Mouse (Mus musculus): ENCODE measurements around the gene Hdac5.
A peak's percentile ranks its signal among the peaks of the same experiment; 100 is the strongest.

Gene Hdac5

DNA sequence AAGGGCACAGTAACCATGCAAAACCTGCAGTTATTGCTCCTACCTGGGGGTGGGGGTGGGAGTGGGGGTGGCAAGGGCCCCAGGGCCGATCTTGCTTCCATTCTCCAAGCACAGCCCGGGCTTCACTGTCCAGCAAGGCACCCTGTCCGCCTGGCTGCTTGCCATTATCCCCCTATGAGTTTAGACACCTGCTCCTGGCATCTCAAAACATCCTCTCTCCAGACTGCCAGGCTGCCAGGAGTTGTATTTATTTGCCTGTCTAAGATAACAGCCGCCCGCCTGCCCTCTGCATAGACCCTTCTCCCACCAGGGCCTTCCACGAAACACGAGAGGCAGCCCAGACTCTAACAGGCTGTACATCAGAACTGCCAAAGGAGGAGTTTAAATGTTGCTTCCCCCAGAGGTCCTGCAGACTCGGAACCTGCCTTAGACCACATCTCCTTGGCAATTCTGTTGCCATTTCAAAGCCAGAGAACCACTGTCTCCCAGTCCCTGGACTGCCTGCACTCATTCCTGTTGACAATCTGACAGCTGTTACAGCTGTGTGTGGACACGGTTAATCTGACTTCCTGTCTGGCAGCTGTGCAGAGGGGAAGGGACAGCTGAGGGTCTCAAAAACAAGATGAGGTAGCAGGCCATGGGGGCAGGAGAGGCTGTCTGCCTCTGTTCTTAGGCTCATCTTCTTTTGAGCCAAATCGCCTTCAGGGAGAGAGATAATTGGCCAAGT, 15.4 kb downstream of the Hdac5 start:
- peak in 1 of 2 experiments; percentile 57 for DNase-seq

DNA sequence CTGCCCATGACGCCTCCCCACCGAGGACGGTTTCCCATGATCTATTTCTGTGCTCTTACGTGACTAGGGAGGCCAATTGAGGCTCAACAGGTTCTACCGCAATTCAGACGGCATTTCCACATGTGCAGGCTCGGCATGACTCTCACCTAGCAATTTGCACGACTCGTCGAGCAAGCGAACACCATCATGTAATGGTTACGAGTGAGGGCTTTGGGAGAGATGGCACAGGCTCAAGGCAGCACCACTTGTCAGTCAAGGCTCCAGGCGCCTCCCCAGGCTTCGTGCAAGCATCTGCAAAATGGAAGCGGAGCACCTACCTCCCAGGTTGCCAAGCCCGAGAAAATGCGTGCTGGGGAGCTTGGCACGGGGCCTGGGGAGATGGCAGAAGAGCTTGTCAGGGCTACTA, 18.0 kb downstream of the Hdac5 start:
- peak in 1 of 2 experiments; percentile 29 for DNase-seq

DNA sequence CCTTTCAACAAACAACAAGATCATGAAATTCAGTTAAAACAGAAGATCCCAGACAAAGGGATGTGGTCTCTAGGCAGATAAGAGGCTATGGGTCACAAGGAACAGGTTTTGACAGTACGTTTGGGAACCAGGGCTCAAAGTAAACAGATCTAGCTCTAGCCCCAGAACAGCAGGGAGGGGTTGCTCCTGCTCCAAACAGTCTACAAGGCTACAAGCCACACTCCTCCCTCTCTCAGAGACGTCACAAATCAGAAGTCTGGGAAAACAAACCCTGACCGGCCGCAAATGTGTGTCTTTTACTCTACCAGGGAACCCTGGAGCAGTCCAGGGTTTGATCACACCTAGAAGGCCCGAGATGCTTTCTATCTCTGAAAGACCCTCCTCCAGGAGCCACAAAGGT, 19.0 kb downstream of the Hdac5 start:
- no peak for DNase-seq

DNA sequence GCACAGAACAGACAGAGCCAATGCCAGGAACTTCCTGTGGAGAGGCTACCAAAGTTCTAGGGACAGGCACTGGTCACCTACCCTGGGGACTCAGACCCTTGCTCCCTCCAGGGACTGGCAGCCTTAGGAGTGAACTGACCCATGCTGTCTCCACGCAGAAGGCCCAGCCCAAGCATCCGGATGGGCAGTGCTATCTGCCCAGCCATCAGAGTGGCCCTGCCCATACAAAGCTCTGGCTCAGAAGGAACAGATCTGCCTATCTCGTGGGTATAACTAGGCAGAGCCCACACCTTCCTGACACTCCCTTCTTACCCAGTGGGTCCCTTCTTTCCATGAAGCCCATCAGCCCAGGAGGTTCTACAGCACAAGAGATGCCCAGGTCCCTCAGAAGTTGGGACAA, 19.8 kb downstream of the Hdac5 start:
- DNase-seq = peak in 1 of 2 experiments; percentile 49

DNA sequence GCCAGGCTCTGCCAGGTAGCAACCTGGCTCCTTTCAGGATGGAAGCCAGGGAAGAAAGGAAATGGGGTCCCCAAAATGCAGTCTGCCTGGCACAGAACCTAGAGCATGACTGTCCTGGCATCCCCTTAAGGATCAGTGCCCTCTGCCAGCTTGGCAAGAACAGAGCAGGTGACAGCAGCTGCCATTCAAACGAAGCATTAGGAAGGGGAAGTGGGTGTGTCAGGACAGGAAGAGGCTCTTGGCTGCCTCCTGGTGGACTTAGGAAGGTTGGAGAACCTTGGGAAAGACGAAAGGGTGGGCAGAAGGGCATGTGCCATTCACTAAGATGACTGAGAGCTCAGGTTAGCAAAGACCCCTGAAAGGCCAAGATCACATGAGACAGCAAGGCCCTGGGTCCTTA, 20.2 kb downstream of the Hdac5 start:
- peak; percentile 53 to 69 for DNase-seq

DNA sequence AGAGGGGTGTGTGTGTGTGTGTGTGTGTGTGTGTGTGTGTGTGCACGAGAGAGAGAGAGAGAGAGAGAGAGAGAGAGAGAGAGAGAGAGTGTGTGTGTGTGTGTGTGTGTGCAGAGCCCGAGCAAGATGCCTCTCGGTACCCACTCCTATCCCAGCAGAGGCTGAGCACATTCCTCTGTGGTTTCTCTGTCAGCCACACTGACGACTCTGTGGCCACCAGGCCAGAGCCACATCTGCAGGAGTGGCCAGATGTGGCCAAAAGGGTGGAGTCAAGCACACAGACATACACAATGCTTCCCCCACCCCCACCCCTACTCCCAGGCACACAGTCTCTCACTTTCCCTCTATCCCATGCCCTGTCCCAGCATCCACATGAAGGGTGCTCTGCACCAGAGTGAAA, 21.1 kb downstream of the Hdac5 start:
- peak in 1 of 2 experiments; percentile 42 for DNase-seq

DNA sequence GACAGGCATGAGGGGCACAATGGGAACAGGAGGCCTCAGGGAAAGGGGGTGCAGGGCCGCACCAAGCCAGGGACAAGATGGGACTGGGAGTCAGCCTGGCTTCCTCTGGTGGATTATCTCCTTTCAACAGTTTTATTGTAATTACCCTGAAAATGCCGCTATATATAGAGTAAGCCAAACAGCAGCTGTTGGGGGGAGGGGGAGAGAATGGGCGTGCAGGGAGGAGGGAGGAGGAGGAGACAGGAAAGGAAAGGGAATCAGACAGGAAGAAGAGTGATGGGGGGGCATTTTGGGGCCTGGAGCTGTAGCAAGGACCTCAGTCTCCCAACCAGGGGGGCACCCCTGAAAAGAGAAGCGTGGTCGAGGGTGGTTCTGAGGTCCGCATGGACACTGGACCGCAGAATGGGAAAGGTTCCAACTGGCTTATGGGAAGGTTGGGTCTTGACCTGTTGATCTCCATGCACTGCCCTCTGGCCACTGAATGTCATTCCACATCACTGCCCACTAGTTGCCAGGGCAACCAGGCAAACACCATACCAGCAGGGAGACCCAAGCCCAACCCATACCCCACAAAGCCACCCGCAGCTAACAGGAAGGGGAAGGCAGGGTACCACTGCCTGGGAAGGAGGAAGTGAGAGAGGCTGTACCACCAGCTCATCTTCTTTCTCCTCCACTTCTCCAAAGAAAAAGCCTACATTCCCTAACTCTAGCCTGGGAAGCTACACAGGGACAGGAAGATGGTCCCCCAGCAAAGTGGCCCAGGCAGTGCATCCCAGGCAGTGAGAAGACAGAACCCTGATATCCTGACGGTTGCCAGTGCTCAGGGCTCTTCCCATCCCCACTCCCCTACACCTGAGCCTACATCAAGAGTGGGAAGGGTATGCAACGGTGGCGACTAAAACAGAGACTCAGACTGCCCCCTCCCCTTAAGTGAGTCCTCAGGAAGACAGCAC, 21.9 kb downstream of the Hdac5 start:
- DNase-seq = peak; percentile 64 to 68

DNA sequence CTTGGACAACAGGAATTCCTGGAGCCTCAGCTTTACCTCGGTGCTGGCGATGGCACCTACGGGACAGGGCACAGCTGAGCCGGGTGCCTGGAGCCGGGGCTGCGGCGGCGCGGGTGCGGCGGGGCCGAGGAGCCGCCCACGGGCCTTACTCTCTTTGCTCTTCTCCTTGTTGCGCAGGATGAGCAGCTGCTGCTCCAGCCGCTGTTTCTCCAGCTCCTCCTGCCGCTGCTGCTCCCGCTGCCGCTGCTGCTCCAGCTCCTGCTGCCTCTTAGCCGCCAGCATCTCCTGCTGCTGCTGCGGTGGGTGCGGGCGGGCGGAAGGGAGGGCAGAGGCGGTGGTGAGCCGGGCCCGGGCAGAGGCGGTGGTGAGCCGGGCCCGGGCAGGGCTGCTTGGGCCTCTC, 23.5 kb downstream of the Hdac5 start:
- DNase-seq = peak in 1 of 2 experiments; percentile 25

DNA sequence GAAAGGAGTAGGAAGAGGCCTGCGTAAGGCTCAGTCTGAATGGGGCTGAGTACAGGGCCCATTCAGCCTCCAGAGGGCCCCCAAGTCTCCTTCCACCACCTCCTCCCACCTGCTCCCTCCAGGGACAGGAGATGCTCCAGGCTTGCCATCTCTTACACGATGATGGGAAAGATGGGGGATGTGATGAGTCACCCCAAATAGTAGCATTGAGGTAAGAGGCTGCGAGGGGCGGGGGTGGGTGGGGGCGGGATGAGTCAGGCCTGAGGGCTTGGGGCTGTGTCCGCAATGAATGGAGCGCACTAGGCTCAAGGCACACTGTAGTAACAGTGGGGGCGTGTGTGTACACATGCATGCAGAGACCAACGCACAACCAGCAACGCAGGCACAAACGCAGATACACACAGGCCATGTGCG, 28.6 kb downstream of the Hdac5 start:
- no peak for DNase-seq

DNA sequence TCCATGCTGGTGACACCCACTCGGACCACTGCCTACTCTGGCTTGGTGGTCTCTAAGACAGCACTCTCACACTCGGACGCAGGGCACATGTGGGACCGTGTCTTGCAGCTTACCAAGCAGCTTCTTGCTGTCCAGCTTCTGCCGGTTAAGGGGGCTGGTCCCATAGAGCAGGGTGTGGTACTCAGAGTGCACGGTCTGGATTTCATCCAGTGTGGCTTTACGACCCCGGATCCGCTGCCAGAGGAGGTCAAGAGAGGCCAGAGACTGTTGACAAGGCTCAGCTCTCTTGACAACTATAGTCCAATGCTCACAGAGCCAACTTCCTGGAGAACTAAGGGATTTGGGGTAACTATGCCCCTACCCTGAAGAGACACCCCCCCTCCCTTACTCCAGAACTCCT, 30.1 kb downstream of the Hdac5 start:
- peak in 1 of 2 experiments; percentile 42 for DNase-seq

DNA sequence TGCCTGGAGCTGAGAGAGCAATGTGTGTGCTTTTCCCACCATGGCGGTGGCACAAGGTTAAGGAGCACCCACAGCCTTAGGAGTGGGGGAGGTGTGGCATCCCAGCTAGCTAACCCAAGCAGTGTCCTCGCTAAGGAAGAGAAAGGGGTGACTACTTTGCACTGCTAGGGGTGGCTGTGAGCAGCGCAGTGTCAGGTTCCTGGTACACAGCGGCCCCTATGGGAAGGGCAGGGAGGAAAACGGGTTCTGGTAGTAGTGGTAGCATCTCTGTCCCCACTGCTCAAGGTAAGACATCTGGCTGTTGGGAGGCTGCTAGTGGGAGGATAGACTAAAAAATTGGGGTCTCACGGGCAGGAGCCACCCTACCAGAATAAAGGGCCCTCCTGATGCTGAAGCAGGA, 31.7 kb downstream of the Hdac5 start:
- DNase-seq = no peak

DNA sequence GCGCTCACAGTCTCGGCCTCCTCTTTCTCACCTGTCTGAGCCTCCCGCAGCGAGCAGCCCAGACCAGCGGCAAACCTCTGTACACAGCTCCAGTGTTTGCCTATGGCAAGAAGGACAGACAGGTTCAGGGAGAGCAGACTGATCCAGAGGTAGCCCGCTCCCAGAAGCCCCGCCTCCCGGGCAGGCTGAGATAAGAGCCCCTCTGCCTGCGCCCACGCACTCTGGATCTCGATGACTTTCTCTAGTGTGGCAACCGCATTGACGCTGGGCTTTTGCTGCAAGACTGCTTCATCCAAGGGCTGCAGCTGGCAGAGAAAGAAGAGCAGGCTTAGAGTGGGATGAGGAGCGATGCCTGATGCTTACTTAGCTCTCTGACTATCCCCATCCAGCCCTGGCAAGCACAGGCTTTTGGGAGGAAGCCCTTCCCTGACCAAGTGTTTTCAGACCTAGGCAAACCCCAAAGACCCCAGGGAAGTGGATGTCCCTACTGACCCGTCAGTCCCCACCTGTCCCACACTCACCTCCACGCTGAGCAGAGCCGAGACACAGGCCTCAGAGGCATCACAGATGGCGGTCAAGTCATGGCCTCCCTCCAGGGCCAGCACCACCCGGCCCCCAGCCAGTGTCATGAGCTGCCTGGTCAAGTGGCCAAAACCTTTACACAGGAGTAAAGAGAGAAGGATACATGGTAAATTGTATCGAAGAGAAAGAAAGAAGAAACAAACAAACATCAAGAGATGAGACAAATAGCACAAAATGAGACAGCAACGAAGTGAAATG, 33.8 kb downstream of the Hdac5 start:
- peak in 1 of 2 experiments; percentile 26 for DNase-seq

DNA sequence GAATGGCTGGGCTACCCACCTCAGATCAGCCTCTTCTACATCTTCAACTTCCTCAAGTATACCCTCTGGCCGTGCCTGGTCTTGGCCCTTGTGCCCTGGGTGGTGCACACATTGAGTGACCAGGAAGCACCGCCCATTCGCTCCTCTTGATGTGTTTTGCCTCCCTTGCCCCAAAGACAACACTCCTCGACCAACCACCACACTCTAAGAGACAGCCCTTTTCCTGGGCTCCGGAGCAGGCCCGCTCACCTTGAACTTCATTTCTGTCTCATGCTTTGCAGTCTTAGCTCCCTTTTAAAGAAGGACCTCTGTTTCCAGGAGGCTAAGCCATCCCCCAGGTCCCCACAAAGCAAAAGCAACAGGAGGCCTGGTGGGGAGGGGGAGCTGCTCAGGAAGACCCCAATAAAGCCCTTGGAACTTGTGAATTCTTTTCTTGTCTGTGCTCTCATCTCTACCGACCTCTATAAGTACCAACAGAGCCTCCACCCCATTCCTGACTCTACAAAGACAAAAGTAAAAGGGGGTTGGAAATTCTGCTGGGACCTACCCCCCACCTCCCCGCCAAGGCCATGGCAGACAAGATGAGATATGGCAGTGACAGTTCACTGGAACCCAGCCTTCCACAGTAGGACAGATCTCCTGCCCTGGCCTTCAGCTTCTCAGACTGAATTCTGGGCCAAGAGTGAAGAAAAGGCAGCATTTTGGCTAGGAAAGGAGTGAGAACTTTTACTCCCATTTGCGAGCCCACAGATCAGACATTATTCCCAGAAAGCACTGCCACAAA, 36.1 kb downstream of the Hdac5 start:
- DNase-seq = no peak

DNA sequence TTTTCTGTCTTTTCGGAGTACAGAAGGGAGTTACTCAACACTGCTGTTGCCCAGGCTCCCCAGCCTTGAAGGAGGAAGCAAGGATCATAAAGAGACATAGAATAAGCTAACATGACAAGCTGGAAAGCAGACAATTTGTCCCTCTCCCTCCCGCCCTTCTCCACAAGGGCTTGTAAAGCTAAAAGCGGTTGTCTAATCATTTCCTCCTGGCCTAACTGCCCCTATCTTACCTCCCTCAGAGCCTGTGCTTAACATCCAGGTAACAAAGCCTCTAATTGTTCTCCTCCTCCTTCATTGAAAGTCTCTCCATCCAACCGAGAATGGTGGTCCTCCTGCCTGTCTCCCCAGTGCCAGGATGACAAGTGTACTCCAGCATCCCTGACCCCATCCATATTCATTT, 39.1 kb downstream of the Hdac5 start:
- DNase-seq = no peak

DNA sequence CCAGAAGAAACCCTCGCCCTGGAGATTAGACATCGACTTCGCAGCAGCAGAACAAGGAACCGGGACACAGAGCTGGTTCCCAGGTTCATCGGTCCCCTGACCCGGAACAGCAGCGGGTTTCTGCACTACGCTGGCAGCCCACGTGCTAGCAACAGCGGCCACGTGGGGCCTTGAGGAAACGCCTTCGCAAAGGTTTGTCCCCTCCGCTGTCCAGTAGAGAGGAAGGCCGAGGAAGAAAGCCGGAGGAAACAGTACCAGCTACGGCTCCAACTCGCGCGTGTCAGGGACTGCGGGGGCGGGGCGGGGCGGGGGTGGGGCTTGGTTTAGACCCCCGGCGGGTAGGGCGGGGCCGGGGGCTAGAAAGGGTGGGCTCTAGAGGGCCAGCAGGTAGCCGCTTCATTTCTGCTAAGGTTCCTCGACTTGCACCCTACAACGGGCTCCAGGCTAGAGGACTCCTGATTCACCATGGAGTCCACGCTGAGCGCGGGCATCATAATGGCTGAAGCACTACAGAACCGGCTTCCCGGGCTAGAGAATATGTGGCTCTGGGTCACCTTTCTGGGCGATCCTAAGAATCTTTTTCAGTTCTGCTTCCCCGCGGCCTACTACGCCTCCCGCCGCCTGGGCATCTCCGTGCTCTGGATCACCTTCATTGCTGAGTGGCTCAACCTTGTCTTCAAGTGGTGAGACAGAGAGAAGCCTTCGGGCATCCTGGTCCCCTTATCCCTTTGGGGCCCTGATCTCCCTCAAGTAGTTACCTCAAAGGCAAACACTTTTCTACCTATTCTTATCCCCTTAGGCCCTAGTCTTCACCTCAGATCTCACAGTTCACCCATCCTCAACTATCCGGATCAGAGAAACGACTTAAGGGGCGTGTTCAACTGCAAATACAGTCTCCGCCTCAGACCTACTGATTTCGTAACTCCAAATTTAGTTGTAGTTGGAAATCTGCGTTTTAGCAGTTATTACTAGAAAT, 40.2 kb downstream of the Hdac5 start, which contains the start of gene G6pc3:
Gene G6pc3 (plus strand): TSS at position 160 of the 976 bp plus-strand sequence.
- DNase-seq = peak; percentile 93

DNA sequence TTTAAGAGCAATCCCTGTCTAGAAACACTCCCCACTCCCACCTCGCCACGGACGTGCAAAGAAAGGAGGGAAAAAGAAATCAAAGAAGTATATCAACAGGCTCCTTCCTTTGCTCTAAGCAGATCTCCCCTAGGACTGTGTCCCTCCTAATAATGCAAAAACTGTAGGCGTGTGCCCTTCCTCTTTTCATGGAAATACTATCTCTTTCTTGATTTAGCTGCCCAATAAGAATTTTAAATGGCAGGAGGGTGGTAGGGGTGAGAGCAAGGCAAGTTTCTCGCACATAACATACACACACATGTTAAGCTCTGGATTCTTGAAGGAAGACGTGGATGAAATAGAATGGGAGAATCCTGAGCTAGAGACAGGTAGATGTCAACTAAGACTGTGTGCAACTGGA, 41.0 kb downstream of the Hdac5 start:
- DNase-seq = no peak

DNA sequence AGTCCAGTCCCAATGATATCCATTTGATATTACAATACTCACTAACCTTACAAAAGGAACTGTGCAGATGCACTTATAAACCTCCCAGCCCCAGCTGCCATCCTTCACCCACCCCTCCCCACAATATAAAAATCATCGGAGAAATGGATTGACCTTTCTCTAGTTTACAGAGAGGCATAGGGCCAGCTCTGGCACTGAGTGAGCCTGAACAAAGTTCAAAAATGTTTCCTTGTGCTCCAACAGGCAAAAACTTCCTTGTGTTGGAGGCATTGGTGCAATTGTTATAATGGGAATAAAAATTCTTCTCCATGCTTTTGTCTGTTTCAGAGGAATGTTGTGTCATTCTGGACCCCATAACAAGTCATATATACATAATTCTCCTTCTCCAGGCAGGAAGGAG, 43.7 kb downstream of the Hdac5 start:
- no peak for DNase-seq

DNA sequence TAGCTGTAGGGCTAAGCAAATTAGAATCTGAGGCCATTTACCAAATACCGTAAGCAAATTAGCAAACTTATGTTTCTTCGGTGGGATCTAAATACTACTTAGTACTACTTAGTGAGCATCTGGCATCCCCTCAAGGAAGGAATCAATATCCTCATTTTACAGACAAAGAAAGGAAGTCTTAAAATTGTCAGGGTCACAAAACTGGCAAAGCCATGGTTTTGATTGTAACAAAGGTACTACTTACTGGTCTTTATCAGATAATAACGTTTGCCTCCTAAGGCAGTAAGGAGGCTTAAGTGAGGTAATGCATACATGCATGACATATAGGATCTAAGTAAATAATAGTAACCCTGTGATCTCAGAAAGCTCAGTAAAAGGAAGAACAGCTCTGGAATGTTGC, 44.3 kb downstream of the Hdac5 start:
- DNase-seq = no peak

DNA sequence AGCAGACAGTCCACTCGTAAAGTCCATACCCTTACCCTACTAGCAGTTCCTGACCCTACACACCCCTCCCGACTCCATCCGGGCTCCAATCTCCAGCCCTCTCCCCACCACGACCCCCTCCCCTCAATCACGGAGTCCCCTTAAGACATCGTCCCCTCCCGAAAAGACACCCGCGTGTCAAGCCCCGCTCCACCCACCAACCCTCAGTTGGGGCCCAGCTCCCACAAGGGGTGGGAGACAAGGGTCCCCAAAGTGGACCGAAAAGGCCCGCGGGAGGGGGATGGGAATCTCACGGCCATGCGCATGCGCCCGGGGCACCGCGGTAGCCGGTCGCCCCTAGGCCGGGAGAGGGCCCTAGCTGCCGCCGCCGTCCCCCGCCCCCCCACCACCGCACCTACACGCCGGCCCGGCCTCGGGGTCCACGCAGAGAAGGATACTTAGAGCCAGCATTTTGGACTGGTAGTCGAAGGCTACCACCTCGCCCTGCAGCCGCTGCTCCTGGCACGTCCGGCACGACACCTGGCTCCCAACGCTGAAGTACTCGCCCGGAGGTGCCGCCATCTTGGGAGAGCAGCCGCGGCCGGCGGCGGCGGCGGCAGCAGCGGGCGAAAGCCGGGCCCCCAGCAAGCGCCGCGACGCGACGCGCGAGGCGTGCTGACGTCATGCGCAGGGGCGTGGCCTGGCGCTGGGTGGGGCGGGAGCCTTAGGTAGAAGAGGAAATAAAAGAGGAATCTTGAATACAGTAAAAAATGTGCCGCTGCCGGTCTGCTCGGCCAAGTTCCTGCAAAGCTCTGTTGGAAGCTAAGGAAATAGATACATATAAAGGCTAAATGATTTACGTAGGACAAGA, 45.1 kb downstream of the Hdac5 start, which contains the start of gene Lsm12:
Gene Lsm12 (minus strand): TSS at position 651 of the 850 bp plus-strand sequence.
- peak; percentile 96 to 98 for DNase-seq

DNA sequence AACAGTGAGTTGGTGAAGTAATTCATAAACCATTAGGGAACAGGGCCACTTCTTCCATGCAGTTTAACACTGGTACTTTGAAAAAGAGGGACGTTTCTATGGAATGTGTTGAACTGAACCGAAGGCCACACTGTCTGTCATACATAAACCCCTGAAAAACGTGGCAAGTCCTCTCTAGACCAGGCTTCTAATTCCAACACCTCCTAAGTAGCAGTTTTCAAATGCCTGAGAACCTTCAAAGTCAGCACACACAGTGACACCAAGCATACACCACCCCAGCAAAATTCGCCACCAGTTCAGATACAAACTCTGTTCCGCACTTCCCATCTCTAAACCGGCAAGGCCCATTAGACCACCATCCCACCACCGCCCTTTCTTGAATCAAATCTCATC, 45.7 kb downstream of the Hdac5 start:
- DNase-seq = no peak

Data from lung, postnatal 4 days (tissue).